Mouse (Mus musculus) brain, embryonic 14.5 days (tissue): ENCODE results near the gene Rdh16.

ENCODE experiments used
- CTCF ChIP-seq: fragments of 200-500 bp; IDR thresholded peaks from 2 replicates; pipeline ENCODE4 v1.5.1; 2012; ENCODE audit warnings: inconsistent platforms, mild to moderate bottlenecking, moderate library complexity, borderline replicate concordance; ENCODE audit not compliant: insufficient read depth, insufficient read length; ENCODE audit errors: extremely low read depth
- POLR2A ChIP-seq: fragments of 200-500 bp; IDR thresholded peaks from 2 replicates; pipeline ENCODE4 v1.6.1; 2012; ENCODE audit warnings: mild to moderate bottlenecking, inconsistent platforms, borderline replicate concordance; ENCODE audit not compliant: poor library complexity, insufficient read depth, insufficient read length, severe bottlenecking; ENCODE audit errors: extremely low read depth

GRCm38 (mm10) chr10:127849628-127850027 is 48.7 kb downstream of the Rdh16 start, which contains the start of gene Rdh19:
- TF ChIP-seq CTCF (no peak), POLR2A (no peak)
